Mouse (Mus musculus): ENCODE data around the gene Snw1.
"Not testable (repeated sequence)": the region's sequence is repeated elsewhere in the genome, so short reads cannot be mapped to it uniquely, and the experiment has no call there.

Gene Snw1

GRCm38 (mm10) chr12:87471964-87472786 lies at the start of gene Snw1:
Gene Snw1, minus strand, starts transcription at chr12:87472274.
- peak; percentile 87 for DNase-seq (ENCODE audit: low spot score)

GRCm38 (mm10) chr12:87519616-87520015 lies 47.5 kb upstream of the Snw1 start:
- DNase-seq (ENCODE audit: low spot score): not testable (repeated sequence)

GRCm38 (mm10) chr12:87514016-87514415 lies 41.9 kb upstream of the Snw1 start, which contains the start of gene Gm8300:
Gene Gm8300, plus strand, starts transcription at chr12:87514316.
- DNase-seq (ENCODE audit: low spot score): not testable (repeated sequence)

- not testable (repeated sequence) for DNase-seq (ENCODE audit: low spot score)
These were observed 22.3 kb upstream of the Snw1 start, which contains the start of gene Gm5788 for GRCm38 (mm10) chr12:87494421-87494820. Gene Gm5788, plus strand, starts transcription at chr12:87494721.

GRCm38 (mm10) chr12:87488683-87489082 lies 16.6 kb upstream of the Snw1 start:
- DNase-seq (ENCODE audit: low spot score): not testable (repeated sequence)

- DNase-seq (ENCODE audit: low spot score): not testable (repeated sequence)
These were observed 10.4 kb upstream of the Snw1 start for GRCm38 (mm10) chr12:87482482-87482881.

- DNase-seq (ENCODE audit: low spot score): no peak
These were observed 2.7 kb upstream of the Snw1 start for GRCm38 (mm10) chr12:87474756-87475155.

GRCm38 (mm10) chr12:87471421-87471963 lies 582 bp downstream of the Snw1 start:
- no peak for DNase-seq (ENCODE audit: low spot score)

- DNase-seq (ENCODE audit: low spot score): no peak
These were observed 1.6 kb downstream of the Snw1 start for GRCm38 (mm10) chr12:87470263-87471136.

GRCm38 (mm10) chr12:87464678-87465297 lies 7.3 kb downstream of the Snw1 start:
- DNase-seq (ENCODE audit: low spot score): no peak

- no peak for DNase-seq (ENCODE audit: low spot score)
These were observed 22.6 kb downstream of the Snw1 start for GRCm38 (mm10) chr12:87449456-87449855.

- DNase-seq (ENCODE audit: low spot score): no peak
These were observed 27.9 kb downstream of the Snw1 start for GRCm38 (mm10) chr12:87444211-87444610.

GRCm38 (mm10) chr12:87443700-87444122 lies 28.4 kb downstream of the Snw1 start, which contains the start of the genes Slirp and Alkbh1:
Gene Slirp, plus strand, starts transcription at chr12:87443896.
Gene Alkbh1, minus strand, starts transcription at chr12:87444017.
- peak; percentile 82 for DNase-seq (ENCODE audit: low spot score)

- no peak for DNase-seq (ENCODE audit: low spot score)
These were observed 28.9 kb downstream of the Snw1 start for GRCm38 (mm10) chr12:87443115-87443699.

GRCm38 (mm10) chr12:87442177-87443114 lies 29.6 kb downstream of the Snw1 start:
- DNase-seq (ENCODE audit: low spot score): no peak

- no peak for DNase-seq (ENCODE audit: low spot score)
These were observed 43.2 kb downstream of the Snw1 start for GRCm38 (mm10) chr12:87428885-87429284.

GRCm38 (mm10) chr12:87428295-87428694 lies 43.8 kb downstream of the Snw1 start:
- no peak for DNase-seq (ENCODE audit: low spot score)

GRCm38 (mm10) chr12:87426354-87427031 lies 45.6 kb downstream of the Snw1 start:
- DNase-seq (ENCODE audit: low spot score): no peak

- DNase-seq (ENCODE audit: low spot score): no peak
These were observed 47.6 kb downstream of the Snw1 start for GRCm38 (mm10) chr12:87424516-87424915.

- no peak for DNase-seq (ENCODE audit: low spot score)
These were observed 48.4 kb downstream of the Snw1 start for GRCm38 (mm10) chr12:87423700-87424099.
